17 mouse cellular contexts compared by ENCODE assay signal in genomic region chr4:130251172-130251705, GRCm38 (mm10). TPM values are rescaled to one million over a fixed set of nuclear protein-coding genes. Genes with fewer than 3 reads are reported as not detected.
A peak's percentile ranks its signal among the peaks of the same experiment; 100 is the strongest.
DNase-seq lines count a peak whose midpoint lies in the region; ATAC-seq and TF ChIP-seq lines count a peak whose summit lies in the region.
"Had no signal": no experiment of that assay in that cellular context is flagged by ENCODE, and none has a peak within 500 bp of the region (broad histone marks: within the 10 kb centered on the region; RNA-seq: fewer than 3 reads in every experiment).

No protein-coding gene starts in this region.

- 25% methylated on average over 7 of the region's 7 CpGs for WGBS in lung, postnatal 0 days
- 31% methylated on average over 7 of the region's 7 CpGs for WGBS in stomach, embryonic 14.5 days

- 0 out of 2 replicates have a peak, but pooled peaks have one; percentile 1 for TF ChIP-seq CTCF in lung, postnatal 0 days (IDR thresholded peaks at IDR 0.05)

- no peak for TF ChIP-seq EP300 in lung, postnatal 0 days (IDR thresholded peaks at IDR 0.05)

- H3K36me3 ChIP-seq in lung, postnatal 0 days (ENCODE audit: insufficient read depth, low read length), result no peaks in the 10 kb centered on the region
- H3K36me3 ChIP-seq in stomach, embryonic 14.5 days (ENCODE audit: control insufficient read depth, insufficient read depth, low read length), result 0 out of 2 replicates have a peak, but pooled peaks cover 2% of the 10 kb centered on the region

- H3K27ac ChIP-seq in lung, postnatal 0 days (ENCODE audit: low read length), result no peak overlapping the region
- no peak overlapping the region for H3K27ac ChIP-seq in stomach, embryonic 14.5 days (ENCODE audit: low read length)
- H3K27ac ChIP-seq: hindbrain, embryonic 15.5 days; limb, embryonic 12.5 days; midbrain, embryonic 10.5 days; neural tube, embryonic 12.5 days had no signal

- H3K4me2 ChIP-seq in lung, postnatal 0 days (replicated peaks; ENCODE audit: low read depth, low read length), result no peak overlapping the region
- H3K4me2 ChIP-seq in stomach, embryonic 14.5 days (replicated peaks; ENCODE audit: low read depth, low read length), result no peak overlapping the region
- H3K4me2 ChIP-seq: hindbrain, embryonic 15.5 days; limb, embryonic 12.5 days; neural tube, embryonic 12.5 days had no signal

- no peaks in the 10 kb centered on the region for H3K4me1 ChIP-seq in lung, postnatal 0 days (ENCODE audit: insufficient read depth, low read depth, low read length)
- no peaks in the 10 kb centered on the region for H3K4me1 ChIP-seq in stomach, embryonic 14.5 days (ENCODE audit: control insufficient read depth, insufficient read depth, low read length)
- H3K4me1 ChIP-seq: hindbrain, embryonic 15.5 days; neural tube, embryonic 12.5 days had no signal

- no peaks in the 10 kb centered on the region for H3K27me3 ChIP-seq in lung, postnatal 0 days (replicated peaks; ENCODE audit: insufficient read depth, low read length)
- no peaks in the 10 kb centered on the region for H3K27me3 ChIP-seq in stomach, embryonic 14.5 days (ENCODE audit: control insufficient read depth, insufficient read depth, low read length)
- H3K27me3 ChIP-seq: hindbrain, embryonic 15.5 days; limb, embryonic 12.5 days; neural tube, embryonic 12.5 days had no signal

- H3K9ac ChIP-seq in lung, postnatal 0 days (replicated peaks; ENCODE audit: low read depth), result no peak overlapping the region
- no peak overlapping the region for H3K9ac ChIP-seq in stomach, embryonic 14.5 days (replicated peaks; ENCODE audit: low read depth, low read length)
- H3K9ac ChIP-seq: hindbrain, embryonic 15.5 days; limb, embryonic 12.5 days; neural tube, embryonic 12.5 days had no signal

- no peak for DNase-seq in lung, postnatal 0 days (ENCODE audit: low spot score)
- DNase-seq in lung, postnatal 25 days (ENCODE audit: low spot score), result no peak
- DNase-seq in R1 (ENCODE audit: low read depth, low spot score), result peak; percentile 72
- peak; percentile 59 for DNase-seq in liver
- DNase-seq in left cerebral cortex, postnatal 14 days (ENCODE audit: low spot score in 2 of 2), result no peak
- DNase-seq in layer of hippocampus, postnatal 14 days (ENCODE audit: low spot score in 2 of 2), result no peak
- DNase-seq: cerebellum, adult 11-12 months; right cerebral cortex, adult 18-20 months had no signal

- intact Hi-C loops in left cerebral cortex, postnatal 14 days (cut with DNase I), result no loop called here

- no peak for ATAC-seq in lung, postnatal 0 days
- 0 out of 2 replicates have a peak, but pooled peaks have one; percentile 7 for ATAC-seq in stomach, embryonic 14.5 days (ENCODE audit: insufficient number of reproducible peaks, insufficient read depth, low FRiP score, low read depth)
- ATAC-seq: forebrain, embryonic 16.5 days had no signal

- no peaks in the 10 kb centered on the region for H3K9me3 ChIP-seq in lung, postnatal 0 days (ENCODE audit: low read length)
- no peaks in the 10 kb centered on the region for H3K9me3 ChIP-seq in stomach, embryonic 14.5 days (ENCODE audit: control insufficient read depth, low read depth, low read length)
- H3K9me3 ChIP-seq: hindbrain, embryonic 15.5 days; limb, embryonic 12.5 days; midbrain, embryonic 10.5 days; neural tube, embryonic 12.5 days had no signal

- no peak overlapping the region for H3K4me3 ChIP-seq in lung, postnatal 0 days (ENCODE audit: low read depth, low read length)
- H3K4me3 ChIP-seq in stomach, embryonic 14.5 days (ENCODE audit: low read depth, low read length), result no peak overlapping the region
- H3K4me3 ChIP-seq: hindbrain, embryonic 15.5 days; limb, embryonic 12.5 days; midbrain, embryonic 10.5 days; neural tube, embryonic 12.5 days had no signal

RNA-seq across cellular contexts. Expression of gene Serinc2, which starts 27.8 kb away (rescaled TPM):
- 24.7 and 26.6 TPM in 2 replicates for polyA plus RNA-seq in lung, postnatal 0 days (2015; fragmentation: Nextera tagmentation; extraction: Ambion mirVana)
- 39.9 and 40.7 TPM in 2 replicates for polyA plus RNA-seq in stomach, embryonic 14.5 days (2014; fragmentation: Nextera tagmentation; extraction: Ambion mirVana)
- 1 to 10 TPM; 3.5 to 3.8 TPM for total RNA-seq in left cerebral cortex, postnatal 14 days (2021)
- 1 to 10 TPM; 7.9 to 9.6 TPM for total RNA-seq in layer of hippocampus, postnatal 14 days (2021)

RNA-seq across cellular contexts. Expression of gene Gm853, which starts 29.0 kb away (rescaled TPM):
- not detected in 2 replicates for polyA plus RNA-seq in lung, postnatal 0 days (2015; fragmentation: Nextera tagmentation; extraction: Ambion mirVana)
- not detected in 2 replicates for polyA plus RNA-seq in stomach, embryonic 14.5 days (2014; fragmentation: Nextera tagmentation; extraction: Ambion mirVana)
- total RNA-seq in left cerebral cortex, postnatal 14 days (2021), result not detected
- total RNA-seq in layer of hippocampus, postnatal 14 days (2021), result under 1 TPM in 1 of 2 experiments, not detected in 1; 0.46 TPM
- total RNA-seq: adrenal gland, postnatal 36 days had no signal
- polyA plus RNA-seq: heart, embryonic 14.5 days; limb, embryonic 12.5 days; neural tube, embryonic 12.5 days; urinary bladder, adult 2 months had no signal

RNA-seq across cellular contexts. Expression of gene Fabp3, which starts 57.2 kb away (rescaled TPM):
- polyA plus RNA-seq in lung, postnatal 0 days (2015; fragmentation: Nextera tagmentation; extraction: Ambion mirVana), result 88.3 and 112 TPM in 2 replicates
- 5.1 and 5.6 TPM in 2 replicates for polyA plus RNA-seq in stomach, embryonic 14.5 days (2014; fragmentation: Nextera tagmentation; extraction: Ambion mirVana)
- total RNA-seq in left cerebral cortex, postnatal 14 days (2021), result 100 to 1,000 TPM; 198 to 207 TPM
- 100 to 1,000 TPM; 137 to 138 TPM for total RNA-seq in layer of hippocampus, postnatal 14 days (2021)

RNA-seq across cellular contexts. Expression of gene Gm10570, which starts 57.2 kb away (rescaled TPM):
- 0.25 and 0.50 TPM in 2 replicates for polyA plus RNA-seq in lung, postnatal 0 days (2015; fragmentation: Nextera tagmentation; extraction: Ambion mirVana)
- polyA plus RNA-seq in stomach, embryonic 14.5 days (2014; fragmentation: Nextera tagmentation; extraction: Ambion mirVana), result not detected in 2 replicates
- not detected for total RNA-seq in left cerebral cortex, postnatal 14 days (2021)
- 1 to 10 TPM; 1.5 to 2.6 TPM for total RNA-seq in layer of hippocampus, postnatal 14 days (2021)
- total RNA-seq: adrenal gland, postnatal 36 days had no signal
- polyA plus RNA-seq: limb, embryonic 12.5 days; midbrain, embryonic 10.5 days; neural tube, embryonic 12.5 days had no signal

Comparison
In these comparisons a context has a peak if more than half of its experiments do, and no peak if none do; other contexts are left out.
1. DNase-seq: peak in R1 (single experiment) and liver (single experiment); none in lung, postnatal 0 days (single experiment), lung, postnatal 25 days (single experiment), left cerebral cortex, postnatal 14 days (0 of 2) and layer of hippocampus, postnatal 14 days (0 of 2).